Mouse (Mus musculus) right cerebral cortex, adult 18-20 months (tissue): ENCODE data around the gene Cdca7l.

Source experiments
- DNase-seq: peaks from one replicate; pipeline ENCODE4 v3.0.0; 2022; ENCODE audit warnings: mixed read lengths

The Cdca7l gene

DNA sequence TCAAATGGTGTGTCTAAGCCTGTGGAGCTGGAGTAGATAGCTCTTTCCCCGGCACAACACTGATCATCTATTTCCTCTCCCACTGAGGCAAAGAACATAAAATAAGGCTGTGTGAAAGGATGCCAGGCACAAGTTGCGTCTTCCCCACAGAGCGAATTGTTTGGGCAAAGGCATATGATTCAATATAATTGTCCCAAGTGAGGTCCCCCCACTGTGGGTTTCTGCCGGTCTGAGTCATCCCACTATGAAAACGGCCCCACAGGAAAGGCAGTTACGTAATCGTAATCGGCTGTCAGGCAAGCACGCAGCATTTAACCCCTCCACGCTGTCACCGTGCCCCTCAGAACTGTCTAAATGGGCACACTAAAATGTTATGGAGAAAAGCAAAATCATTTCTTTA, 6.0 kb downstream of the Cdca7l start:
- DNase-seq, result no peak

DNA sequence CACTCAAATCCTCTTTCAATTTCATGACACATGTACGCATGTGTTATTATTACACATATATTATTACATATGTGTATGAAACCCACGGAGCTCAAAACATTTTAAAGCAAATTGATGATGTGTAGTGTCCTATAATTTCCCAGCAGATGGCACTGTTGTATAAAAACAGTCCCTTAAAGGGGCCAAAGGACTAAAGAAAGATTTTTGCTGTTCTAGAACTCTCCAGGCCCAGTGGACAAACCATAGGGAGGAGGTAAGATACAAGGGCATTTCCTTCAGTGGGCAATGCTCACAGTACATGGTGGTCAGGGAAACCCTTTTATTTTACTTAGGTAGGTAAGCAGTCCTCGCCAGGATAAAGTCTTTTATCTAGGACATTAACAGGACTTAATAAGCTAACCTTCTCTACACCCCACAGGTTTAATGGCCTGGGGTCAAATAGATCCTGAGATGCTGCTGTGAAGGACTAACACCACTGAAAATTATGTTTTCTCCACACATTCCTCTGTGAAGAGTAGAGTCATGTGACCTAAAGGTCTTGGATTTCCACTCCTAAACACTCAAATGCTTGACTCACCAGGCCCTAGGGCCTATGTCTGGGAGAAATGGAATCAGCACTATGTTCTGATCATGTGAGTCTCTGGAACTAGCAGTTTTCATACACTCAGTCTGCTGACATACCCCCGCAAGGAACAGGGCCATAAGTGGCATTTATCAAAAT, 16.2 kb downstream of the Cdca7l start:
- no peak for DNase-seq

DNA sequence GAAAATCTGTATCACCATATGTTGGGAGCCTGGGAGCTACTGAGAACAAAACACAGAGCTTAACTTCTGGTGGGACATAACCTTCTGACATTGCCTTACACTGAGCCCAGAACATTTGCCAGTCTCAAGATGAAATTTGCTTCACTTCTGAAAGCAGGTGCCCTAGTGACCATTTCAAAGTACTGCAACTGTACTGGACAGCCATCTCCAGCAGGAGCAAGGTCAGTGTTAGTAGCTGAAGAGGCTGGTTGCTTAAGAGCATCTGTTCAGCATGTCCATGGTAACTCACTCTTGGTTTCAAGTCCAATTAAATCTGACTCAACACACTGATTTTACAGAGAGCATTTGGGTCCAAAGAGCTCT, 16.8 kb downstream of the Cdca7l start:
- DNase-seq, result no peak

DNA sequence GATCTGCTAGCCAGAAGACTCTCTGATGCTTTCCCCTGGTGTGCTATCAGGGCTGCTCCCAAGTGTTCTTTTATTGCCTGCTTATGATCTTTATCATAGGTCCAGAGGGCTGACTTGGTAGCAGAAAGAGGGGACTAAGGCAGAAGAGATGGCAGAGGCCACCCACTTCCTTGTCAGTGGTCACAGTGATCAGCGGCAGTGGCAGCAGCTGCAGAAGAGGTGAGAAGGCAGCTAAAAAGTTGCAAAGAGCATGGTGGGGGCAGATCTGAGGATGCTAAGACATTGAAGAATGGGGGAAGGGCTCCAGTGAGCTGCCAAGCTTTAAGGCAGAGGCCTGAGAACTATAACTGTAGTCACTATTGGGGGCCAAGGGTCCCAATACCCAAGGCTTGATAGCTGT, 17.3 kb downstream of the Cdca7l start:
- DNase-seq, result no peak

DNA sequence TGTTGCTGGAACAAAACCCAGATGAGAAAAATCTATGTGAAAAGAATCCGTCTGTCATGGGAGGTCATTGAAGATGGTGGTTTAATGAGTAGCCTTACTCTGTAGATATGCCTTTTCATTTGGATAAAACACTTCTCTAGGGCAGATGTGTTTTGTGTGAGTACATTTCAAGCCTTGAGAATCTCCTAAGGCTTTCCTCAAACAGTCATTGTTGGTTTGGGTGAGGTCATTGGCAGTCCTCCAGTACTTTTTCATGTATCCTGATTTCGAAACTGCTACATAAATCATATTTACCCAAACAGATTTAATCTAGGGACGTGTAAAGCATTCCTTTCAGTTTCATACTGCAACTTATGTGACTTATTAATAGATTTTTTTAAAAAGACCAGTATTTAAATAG, 24.3 kb downstream of the Cdca7l start:
- DNase-seq, result no peak

DNA sequence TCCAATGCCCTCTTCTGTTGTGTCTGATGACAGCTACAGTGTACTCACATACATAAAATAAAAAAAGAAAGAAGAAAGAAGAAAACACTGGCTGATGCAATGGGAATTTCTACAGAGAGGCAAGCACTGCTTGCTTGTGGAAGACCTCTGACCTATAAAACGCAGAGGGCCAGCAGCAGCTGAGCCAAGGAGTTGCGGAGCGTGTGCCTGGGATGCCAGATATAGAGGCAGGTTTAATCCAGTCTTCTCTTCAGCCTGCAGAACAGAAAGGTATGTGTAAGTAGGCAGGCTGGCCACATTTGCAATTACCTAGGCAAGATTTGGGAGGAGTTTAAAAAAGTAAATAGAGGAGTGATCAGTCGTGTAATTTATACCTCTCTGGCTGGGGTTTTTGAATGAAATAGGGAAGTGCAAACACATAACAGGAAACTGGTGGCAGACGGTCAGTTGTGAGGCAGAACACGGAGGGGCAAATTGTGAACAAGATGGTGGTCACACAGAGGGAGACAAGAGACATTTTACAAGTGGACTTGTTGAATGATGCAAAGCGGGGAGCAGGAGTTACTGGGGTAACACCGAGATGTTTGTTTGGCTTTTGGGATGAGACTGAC, 27.4 kb downstream of the Cdca7l start:
- no peak for DNase-seq

DNA sequence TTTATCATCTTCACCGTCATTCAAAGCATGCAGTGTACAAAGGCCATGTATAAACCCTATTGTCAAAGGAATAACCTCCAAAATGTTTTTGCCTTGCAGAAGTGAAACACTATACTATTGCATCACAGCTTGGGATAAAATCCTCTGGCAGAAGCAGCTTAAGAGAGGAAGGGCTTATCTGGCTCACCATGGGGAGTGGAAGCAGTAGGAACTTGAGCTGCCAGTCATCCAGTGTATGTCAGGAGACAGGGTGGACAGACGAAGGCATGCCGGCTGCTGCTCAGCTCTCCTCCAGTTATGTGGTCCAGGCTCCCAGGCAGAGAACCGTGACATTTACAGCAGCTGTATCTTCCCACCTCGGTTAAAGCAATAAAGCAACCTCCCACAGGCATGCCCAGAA, 28.1 kb downstream of the Cdca7l start:
- DNase-seq, result no peak

DNA sequence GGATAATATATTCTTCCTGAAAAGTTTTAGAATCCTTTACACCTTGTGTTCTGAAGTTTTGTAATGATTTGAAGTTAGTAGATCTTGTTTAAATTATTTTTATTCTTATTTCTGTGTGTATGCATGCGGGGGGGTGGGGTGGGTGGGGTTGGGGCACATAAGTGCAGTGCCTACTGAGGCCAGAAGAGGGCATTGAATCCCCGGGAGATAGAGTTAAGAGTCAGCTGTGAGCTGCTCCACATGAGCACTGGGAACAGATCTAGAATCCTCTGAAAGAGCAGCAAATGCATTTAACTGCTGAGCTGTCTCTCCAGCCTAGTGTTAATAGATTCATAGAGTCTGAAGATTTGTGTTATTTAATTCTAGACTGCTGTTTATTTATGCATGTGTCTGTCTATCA, 30.6 kb downstream of the Cdca7l start:
- no peak for DNase-seq

DNA sequence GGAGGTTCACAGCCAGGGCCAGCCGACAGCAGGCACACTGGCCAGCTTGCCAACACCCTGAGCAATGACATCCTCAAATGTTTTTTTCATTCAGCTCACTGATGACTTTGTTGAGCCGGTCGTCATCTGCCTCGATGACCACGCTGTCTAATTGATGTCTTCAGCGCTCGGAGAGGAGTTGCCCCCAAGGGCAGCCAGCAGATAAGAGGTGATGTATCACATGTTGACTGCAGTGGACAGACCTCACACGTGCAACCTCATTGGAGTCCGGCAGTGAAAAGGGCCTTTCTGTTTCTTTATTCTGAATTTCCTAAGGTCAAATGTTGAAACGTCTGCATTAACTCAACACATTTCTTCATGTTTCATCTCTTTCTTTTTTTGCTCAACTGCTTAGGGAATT, 31.3 kb downstream of the Cdca7l start:
- no peak for DNase-seq

DNA sequence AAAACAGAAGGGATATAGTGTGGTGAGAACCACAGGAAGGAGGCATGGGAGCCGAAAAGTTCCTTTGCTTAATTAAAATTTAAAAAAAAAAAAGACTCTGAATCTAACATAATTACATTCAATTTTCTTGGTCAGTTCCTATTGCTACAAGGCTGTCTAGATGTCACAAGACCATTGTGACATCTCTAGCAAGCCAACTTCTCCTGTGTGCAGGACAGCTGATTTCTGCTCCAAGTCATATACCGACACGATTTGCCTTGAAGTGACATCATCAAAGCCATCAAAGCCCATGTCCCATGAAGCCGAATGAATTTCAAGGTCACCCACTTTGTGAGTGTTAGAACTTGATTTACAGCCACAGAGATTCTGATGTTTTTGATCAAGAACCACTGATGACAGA, 33.3 kb downstream of the Cdca7l start:
- no peak for DNase-seq

DNA sequence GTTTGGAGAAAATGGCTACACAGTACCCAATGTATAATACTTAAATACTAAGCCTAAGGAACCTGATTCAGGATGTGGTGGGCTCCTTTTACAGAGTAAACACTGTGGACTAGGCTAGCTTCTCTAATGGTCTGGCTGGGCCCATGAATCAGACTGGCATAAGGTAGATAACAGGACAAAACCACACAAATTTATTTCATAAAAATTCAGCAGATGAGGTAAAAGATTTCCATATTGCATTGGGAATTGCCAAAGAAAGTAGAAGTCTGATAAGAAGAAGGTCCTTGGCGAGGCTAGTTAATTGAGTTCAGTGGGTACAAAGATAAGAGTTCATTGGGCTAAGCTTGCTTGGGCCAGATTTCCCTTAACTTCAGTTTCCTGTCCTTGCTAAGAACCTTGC, 36.6 kb downstream of the Cdca7l start:
- DNase-seq, result no peak

DNA sequence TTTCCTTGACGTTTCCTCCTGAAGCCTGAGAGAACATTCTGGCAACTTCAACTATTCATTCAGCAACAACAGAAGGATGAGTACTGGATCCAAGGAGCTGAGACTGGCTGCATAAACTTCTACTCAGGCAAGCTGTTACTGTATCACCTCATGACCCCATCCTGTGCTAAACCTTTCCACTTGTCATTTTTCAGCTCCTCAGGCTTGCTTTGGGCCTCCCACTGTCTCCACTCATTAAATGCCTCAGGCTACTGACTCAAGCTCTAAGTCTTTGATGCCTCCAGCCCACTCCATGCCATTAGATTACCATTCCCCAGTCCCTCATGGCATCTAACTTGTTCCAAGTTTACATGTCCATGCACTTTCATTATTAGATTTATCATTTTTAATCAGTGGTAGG, 38.6 kb downstream of the Cdca7l start:
- no peak for DNase-seq

DNA sequence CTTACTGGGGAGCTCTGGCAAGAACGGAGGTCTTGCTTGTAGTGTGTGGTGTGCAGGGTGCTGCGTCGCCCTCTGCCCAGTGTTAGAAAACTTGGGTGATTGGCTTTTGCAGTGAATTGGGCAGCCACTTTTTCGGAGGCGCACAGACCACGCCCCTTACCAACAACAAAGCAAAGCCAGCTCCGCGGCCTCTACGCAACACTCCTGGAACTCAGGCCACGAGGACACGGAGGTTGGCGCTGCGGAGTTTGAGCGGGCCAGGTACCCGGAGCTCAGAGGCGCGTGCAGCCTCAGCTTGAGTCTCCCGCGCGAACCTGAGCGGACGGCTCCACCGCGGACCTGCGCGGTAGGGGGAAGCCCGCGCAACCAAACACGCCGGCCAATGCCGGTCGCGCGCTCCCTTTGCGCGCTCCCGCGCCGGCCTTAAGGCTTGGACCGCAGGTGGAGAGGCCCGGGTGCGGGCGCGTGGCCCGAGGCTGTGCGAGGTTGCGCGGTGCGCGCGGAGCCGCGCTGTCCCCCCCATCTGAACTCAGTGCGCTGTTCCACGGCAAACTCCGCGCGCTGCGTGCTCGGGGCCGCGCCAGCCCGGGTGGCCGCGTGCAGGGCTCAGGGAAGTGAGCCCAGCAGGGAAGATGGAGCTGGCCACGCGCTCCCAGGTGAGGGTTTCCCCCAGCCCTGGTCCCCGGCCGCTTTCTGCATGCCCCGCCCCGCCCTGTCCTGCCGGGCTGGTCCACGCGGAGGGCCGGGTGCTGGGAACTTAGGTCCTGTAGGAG, 39.4 kb downstream of the Cdca7l start:
- peak; percentile 43 for DNase-seq

DNA sequence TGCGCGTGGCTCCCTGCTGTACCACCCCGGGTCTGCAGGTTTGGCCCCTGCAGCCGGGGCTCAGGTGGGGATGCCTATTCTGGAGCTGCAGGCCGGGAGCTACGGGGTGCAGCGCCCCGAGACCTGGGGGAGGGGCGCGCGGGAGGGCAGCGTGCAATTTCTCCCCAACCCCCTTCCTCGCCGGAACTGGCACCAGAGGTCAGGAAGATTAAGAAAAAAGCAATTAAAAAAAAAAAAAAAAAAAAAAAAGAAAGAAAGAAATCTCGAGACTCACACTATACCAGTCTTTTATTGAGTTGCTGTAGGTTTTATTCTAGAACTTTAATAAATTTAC, 40.0 kb downstream of the Cdca7l start:
- no peak for DNase-seq

DNA sequence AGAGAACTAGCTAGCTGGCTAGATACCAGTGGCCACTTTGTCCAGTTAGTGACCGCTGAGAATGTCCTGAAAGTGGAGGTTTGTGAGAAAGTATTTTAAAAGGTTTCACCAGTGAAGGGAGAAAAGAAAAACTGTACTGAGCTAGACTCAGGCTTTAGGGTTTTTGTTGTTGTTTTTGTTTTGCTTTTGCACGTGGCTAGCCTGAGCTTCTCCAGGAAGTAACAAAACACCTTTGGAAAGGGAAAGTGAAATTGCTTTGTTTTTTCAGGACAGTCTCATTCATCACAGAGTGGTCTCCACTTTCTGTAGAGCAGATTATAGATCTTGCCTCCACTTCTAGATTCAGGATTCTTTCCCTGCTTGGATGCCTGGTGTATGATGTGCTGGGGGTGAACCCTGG, 40.8 kb downstream of the Cdca7l start:
- DNase-seq, result no peak

DNA sequence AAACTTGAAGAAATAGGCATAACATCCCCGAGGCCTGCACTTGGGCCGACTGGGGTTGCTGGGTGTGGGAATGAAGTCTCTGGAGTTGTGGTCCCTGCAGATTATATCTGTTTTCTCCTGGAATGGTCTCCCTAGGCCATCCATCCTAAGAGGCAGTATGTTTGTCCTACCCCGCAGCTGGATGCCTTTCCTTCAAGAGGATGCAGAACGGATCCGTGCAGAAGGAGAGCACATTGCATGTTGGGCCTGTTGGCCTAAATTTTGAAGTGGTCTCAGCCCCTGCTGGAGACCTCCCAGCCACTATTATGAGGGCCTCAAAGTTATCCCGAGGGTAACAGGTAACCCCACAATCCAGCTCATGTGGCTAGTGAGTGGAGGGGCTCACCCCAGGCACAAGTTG, 44.5 kb downstream of the Cdca7l start:
- DNase-seq, result no peak

DNA sequence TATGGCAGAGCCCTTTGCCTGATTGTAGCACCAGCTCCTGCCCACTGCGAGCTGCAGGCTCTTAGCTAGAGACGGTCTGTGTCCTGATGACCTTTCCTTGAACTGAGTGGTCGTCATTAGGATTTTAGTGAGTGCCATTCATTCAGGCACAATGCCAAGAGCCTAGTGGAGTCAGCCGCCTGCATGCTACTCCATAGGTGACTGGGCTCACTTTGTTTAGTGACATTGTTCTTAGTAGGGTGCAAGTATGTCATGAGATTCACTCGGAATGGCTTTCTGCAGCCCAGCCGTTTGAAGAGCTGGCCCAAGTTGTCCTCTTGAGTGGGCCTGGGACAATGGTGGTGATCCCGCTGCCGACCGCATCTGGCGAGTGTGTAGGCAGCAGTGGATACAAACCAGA, 46.4 kb downstream of the Cdca7l start:
- DNase-seq, result no peak

DNA sequence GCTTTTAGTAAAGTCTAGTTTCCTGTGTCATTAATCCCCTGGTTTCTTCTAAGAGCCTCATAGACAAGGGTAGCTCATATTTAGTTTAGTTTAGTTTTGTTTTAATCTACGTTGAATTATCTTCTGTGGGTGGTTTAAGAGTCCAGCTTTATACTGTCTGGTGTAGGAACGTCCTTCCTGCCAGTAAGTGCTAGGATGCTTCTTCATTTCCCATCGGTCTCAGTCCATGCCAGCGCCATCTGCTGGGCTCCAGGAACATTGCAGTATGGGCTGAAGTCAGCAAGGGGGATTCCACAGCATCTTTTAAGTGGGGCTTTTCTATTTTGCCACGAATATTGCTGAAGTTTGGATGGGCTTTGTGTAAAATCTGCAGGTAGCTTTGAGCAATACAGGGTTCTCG, 49.2 kb downstream of the Cdca7l start:
- DNase-seq, result peak; percentile 51

DNA sequence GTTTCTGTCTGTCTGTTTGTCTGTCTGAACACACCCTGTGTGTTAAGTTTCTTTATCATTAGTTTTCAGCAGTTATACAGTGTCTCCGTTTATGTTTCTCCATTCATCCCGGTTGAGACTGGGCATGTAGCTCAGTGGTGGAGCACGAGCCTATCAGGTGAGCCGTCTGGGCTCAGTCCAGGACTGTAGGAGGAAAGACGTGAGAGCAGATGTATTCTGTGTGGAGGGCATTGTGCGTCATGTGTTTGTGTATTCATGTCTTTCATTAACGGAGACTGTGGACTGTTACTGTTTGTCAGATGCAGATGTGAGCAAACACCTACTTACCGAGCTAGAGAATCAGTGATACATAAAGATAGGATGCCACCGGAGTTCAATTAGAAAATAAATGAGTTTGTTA, 52.9 kb downstream of the Cdca7l start:
- no peak for DNase-seq

DNA sequence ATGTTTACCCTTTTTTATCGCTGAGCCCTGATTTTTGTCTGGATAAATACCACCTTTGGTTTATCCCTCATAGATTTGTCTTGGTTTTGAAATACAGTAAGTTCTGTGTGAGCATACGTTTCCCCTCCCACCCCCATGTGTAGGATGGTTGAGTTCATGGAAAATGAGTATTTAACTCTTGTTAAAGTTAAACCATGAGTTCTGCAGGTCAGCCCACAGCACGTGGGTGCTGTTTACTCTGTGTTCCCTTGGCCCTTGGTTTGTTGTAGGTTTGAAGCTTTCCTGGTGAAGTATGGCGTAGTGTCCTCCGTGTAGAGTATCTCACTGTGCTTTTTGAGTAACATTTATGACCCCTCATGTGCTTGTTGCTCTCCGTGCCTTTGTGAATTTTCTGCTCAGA, 53.8 kb downstream of the Cdca7l start:
- DNase-seq, result no peak

DNA sequence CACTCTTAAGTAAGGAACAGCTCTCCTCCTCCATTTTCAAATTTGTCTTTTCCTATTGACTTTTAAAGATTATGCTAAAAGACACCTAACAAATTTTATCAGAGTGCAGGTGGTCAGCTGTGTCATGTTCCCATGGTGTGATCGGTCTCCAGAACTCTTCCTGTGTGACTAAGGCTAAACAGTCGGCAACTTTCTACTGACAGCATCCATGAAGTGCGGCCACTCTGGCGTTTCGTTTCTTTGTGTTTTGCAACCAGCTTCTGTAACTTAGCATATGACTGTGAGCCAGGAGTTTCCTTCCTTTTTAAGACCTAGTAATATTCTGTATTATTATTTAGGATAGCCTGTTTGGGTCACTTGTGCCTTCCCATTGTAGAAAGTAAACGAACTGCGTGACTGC, 56.8 kb downstream of the Cdca7l start:
- no peak for DNase-seq

DNA sequence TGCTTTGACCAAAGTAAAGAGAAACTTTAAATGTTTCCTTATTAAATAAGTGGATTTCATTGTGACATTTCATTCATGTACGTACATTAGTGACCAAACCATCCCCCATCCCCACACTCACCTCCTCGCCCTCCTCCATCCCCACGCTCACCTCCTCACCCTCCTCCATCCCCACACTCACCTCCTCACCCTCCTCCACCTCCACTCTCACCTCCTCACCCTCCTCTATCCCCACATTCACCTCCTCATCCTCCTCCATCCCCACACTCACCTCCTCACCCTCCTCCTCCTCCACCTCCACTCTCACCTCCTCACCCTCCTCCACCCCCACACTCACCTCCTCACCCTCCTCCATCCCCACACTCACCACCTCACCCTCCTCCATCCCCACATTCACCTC, 57.2 kb downstream of the Cdca7l start:
- DNase-seq, result no peak

DNA sequence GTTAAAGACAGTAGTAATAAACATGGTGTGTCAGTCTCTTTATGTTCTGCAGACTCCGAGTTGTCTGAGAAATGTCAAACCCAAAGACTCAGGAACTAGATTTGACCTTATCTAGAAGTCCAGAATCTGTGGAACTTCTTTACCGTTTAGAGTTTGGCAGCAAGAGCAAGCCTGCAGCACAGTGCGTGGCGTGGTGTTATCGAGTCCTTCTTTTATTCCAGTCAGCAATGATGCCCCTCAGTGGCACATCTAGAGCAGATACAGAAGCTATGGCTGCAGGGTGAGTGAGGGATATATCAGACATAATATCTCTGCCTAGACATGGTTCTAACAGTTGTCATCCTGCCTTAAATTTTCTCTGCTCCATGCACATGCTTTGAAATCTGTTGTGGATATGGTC, 58.6 kb downstream of the Cdca7l start:
- no peak for DNase-seq

DNA sequence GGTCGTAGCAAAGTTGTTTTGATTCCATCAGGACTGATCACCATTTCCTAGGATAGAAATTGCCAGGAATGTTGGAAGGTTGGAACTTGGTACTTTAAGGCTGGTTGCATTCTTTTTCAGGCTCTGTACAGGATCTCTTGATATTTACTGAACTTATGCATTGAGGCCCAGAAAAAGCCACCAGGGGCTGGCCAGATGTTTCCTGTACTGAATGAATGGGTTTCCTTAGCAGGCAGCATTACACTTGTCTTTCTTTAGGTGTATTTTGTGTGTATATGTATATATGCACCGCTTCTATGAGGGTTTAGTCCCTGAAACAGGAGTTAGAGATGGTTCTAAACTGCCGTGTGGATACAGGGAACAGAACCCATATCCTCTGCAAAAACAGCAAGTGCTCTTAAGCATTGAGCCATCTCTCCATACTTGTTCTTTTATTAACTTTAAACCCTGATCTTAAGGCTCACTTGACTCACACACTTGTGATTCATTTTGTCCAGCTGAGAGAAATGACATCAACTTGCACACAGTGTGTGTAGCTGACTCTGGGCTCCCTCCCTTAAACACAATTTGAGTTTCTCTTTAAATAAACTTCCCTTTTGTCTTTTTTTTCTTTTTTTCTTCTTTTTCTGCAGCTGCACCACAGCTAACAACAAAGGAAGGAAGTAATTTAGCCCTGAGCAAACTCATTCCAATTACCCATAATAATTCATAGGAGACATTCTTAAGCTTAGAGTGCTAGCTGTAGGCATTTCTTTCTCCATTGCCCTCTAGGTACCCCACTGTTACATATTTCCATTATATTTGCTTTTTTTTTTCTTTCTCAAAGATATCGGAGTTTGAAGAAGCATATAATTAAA, 63.8 kb downstream of the Cdca7l start:
- DNase-seq, result no peak
